Mouse (Mus musculus) gastrocnemius, adult 18-20 months (tissue): Measurements from ENCODE around the gene Cby3. TPM values are rescaled to one million over a fixed set of nuclear protein-coding genes. Genes with fewer than 3 reads are reported as not detected.
"Not testable (repeated sequence)": the region's sequence is repeated elsewhere in the genome, so short reads cannot be mapped to it uniquely, and the experiment has no call there.

ENCODE experiments used
- DNase-seq: peaks from one replicate; pipeline ENCODE4 v3.0.0; 2021; ENCODE audit warnings: low spot score
- long read RNA-seq, 2 experiments: library from polyadenylated mRNA; stranded (forward); transcript quantifications; one replicate each; pipeline ENCODE4 v2.0.0; 2021
- total RNA-seq, 2 experiments: library from RNA; stranded (reverse); gene quantifications; 2 replicates each; pipeline ENCODE4 v1.2.3; 2021

Cby3 gene
- not detected for total RNA-seq
- long read RNA-seq, experiment 1 = 0 reads
- long read RNA-seq, experiment 2 = 0 reads

GRCm38 (mm10) chr11:50354162-50354561, at the start of gene Cby3:
TSS of gene Cby3 (plus strand) at chr11:50354462.
- DNase-seq = no peak

GRCm38 (mm10) chr11:50312803-50313202, 41.5 kb upstream of the Cby3 start:
- no peak for DNase-seq

- not testable (repeated sequence) for DNase-seq
Observed at GRCm38 (mm10) chr11:50319343-50319742, 34.9 kb upstream of the Cby3 start.

- no peak for DNase-seq
Observed at GRCm38 (mm10) chr11:50321239-50321638, 33.0 kb upstream of the Cby3 start.

GRCm38 (mm10) chr11:50322345-50322744, 31.9 kb upstream of the Cby3 start:
- DNase-seq = no peak

GRCm38 (mm10) chr11:50323843-50324242, 30.4 kb upstream of the Cby3 start:
- no peak for DNase-seq

GRCm38 (mm10) chr11:50324751-50325471, 29.4 kb upstream of the Cby3 start:
- DNase-seq = no peak

GRCm38 (mm10) chr11:50325496-50326301, 28.6 kb upstream of the Cby3 start, which contains the start of gene Canx:
TSS of gene Canx (minus strand) at chr11:50325673.
- DNase-seq = peak; percentile 100

GRCm38 (mm10) chr11:50326302-50326966, 27.8 kb upstream of the Cby3 start:
- no peak for DNase-seq

GRCm38 (mm10) chr11:50328075-50328625, 26.1 kb upstream of the Cby3 start:
- DNase-seq = no peak

- no peak for DNase-seq
Observed at GRCm38 (mm10) chr11:50329378-50329777, 24.9 kb upstream of the Cby3 start.

GRCm38 (mm10) chr11:50333181-50333580, 21.1 kb upstream of the Cby3 start:
- peak; percentile 60 for DNase-seq

GRCm38 (mm10) chr11:50336126-50336525, 18.1 kb upstream of the Cby3 start:
- DNase-seq = no peak

GRCm38 (mm10) chr11:50336891-50337290, 17.4 kb upstream of the Cby3 start:
- DNase-seq = no peak

GRCm38 (mm10) chr11:50345486-50345885, 8.8 kb upstream of the Cby3 start:
- DNase-seq = no peak

- DNase-seq = no peak
Observed at GRCm38 (mm10) chr11:50346256-50347032, 7.8 kb upstream of the Cby3 start.

GRCm38 (mm10) chr11:50352177-50352576, 2.1 kb upstream of the Cby3 start:
- DNase-seq = no peak

- DNase-seq = no peak
Observed at GRCm38 (mm10) chr11:50354851-50355250, 589 bp downstream of the Cby3 start.

- no peak for DNase-seq
Observed at GRCm38 (mm10) chr11:50355395-50355794, 1.1 kb downstream of the Cby3 start.

GRCm38 (mm10) chr11:50358950-50359861, 4.9 kb downstream of the Cby3 start:
- DNase-seq = no peak
